In genomic region chr6:56361348-56362127, GRCm38 (mm10) we compare ENCODE assay signal across 9 mouse cellular contexts.
DNase-seq lines count a peak whose midpoint lies in the region; ATAC-seq lines count a peak whose summit lies in the region.
"Had no signal": no experiment of that assay in that cellular context is flagged by ENCODE, and none has a peak within 500 bp of the region (broad histone marks: within the 10 kb centered on the region; RNA-seq: fewer than 3 reads in every experiment).

No protein-coding gene starts in this region.

- H3K27me3 ChIP-seq in kidney, embryonic 15.5 days: peaks cover 18% of the 10 kb centered on the region
- H3K27me3 ChIP-seq in midbrain, embryonic 15.5 days (replicated peaks): no peaks in the 10 kb centered on the region
- H3K27me3 ChIP-seq: CH12.LX had no signal

- H3K4me2 ChIP-seq in kidney, embryonic 15.5 days: peak overlapping the region; percentile 86
- H3K4me2 ChIP-seq in midbrain, embryonic 15.5 days: peak overlapping the region; percentile 93

- peaks cover 12% of the 10 kb centered on the region for H3K4me1 ChIP-seq in kidney, embryonic 15.5 days
- H3K4me1 ChIP-seq in midbrain, embryonic 15.5 days: peaks cover 23% of the 10 kb centered on the region

- H3K27ac ChIP-seq in kidney, embryonic 15.5 days: no peak overlapping the region
- 0 out of 2 replicates have a peak overlapping the region, but pooled peaks have one; percentile 54 for H3K27ac ChIP-seq in midbrain, embryonic 15.5 days

- H3K4me3 ChIP-seq in kidney, embryonic 15.5 days (replicated peaks): peak overlapping the region; percentile 46
- H3K4me3 ChIP-seq in midbrain, embryonic 15.5 days: peak overlapping the region; percentile 54

- H3K36me3 ChIP-seq in kidney, embryonic 15.5 days: no peaks in the 10 kb centered on the region
- H3K36me3 ChIP-seq in midbrain, embryonic 15.5 days (replicated peaks): no peaks in the 10 kb centered on the region

- 2% methylated on average over 19 of the region's 19 CpGs for WGBS in kidney, embryonic 15.5 days
- under 1% methylated on average over 19 of the region's 19 CpGs for WGBS in midbrain, embryonic 15.5 days

- no peak for DNase-seq in kidney, adult 18-20 months
- peak; percentile 38 for DNase-seq in embryo, embryonic 11 days
- DNase-seq in heart, postnatal 4 days: peak; percentile 42
- no peak for DNase-seq in thymus, adult 18-20 months
- no peak for DNase-seq in adrenal gland, postnatal 4 days (ENCODE audit: low spot score in 2 of 2)
- no peak for DNase-seq in thymus, postnatal 36 days

- H3K9me3 ChIP-seq in kidney, embryonic 15.5 days (replicated peaks): no peaks in the 10 kb centered on the region
- H3K9me3 ChIP-seq in midbrain, embryonic 15.5 days: no peaks in the 10 kb centered on the region

- H3K9ac ChIP-seq in kidney, embryonic 15.5 days: peak overlapping the region; percentile 45; the same call in 1 of the 2 replicates
- H3K9ac ChIP-seq in midbrain, embryonic 15.5 days: peak overlapping the region; percentile 61

- peak; percentile 74 for ATAC-seq in kidney, embryonic 15.5 days (replicated peaks; ENCODE audit: low FRiP score)
- peak; percentile 76 for ATAC-seq in midbrain, embryonic 15.5 days (replicated peaks)

Comparison
In these comparisons a context has a peak if more than half of its experiments do, and no peak if none do; other contexts are left out.
1. DNase-seq: peak in embryo, embryonic 11 days (single experiment) and heart, postnatal 4 days (single experiment); none in kidney, adult 18-20 months (single experiment), thymus, adult 18-20 months (0 of 2), adrenal gland, postnatal 4 days (0 of 2) and thymus, postnatal 36 days (0 of 2).